Mouse (Mus musculus) cerebellum, adult 2 months (tissue): ENCODE results near the gene Irs1.

ENCODE experiments used
- CTCF ChIP-seq: fragments of 200-500 bp; IDR thresholded peaks from 2 replicates; pipeline ENCODE4 v1.5.1; 2011; ENCODE audit warnings: low read depth, mild to moderate bottlenecking, control low read depth, low read length, moderate library complexity, borderline replicate concordance; ENCODE audit not compliant: insufficient read depth
- POLR2A ChIP-seq: fragments of 200-500 bp; IDR thresholded peaks from 2 replicates; pipeline ENCODE4 v1.6.1; 2011; ENCODE audit warnings: low read length, control low read depth, borderline replicate concordance; ENCODE audit not compliant: insufficient read depth

DNA sequence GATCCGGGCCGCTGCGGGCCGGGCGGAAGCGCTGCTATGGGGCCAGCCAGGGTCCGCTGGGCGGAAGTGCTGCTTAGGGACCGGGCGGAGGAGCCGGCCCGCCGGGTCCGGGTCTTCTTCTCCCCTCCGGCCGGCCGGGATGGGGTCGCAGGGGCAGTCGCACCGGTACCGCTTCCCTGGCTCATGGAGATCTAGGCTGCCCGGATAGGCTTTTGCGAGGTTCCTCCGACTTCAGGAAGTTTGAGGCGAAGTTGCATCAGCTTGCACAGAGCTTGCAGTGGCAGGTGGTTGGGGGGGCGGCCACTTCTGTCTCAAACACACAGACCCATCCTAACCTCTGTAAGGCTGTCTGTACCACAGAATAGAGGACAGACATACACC lies 25.5 kb upstream of the Irs1 start:
- TF ChIP-seq POLR2A (no peak), CTCF (no peak)
